Comparison of ENCODE assay signal across 7 mouse cellular contexts in the genomic region with DNA sequence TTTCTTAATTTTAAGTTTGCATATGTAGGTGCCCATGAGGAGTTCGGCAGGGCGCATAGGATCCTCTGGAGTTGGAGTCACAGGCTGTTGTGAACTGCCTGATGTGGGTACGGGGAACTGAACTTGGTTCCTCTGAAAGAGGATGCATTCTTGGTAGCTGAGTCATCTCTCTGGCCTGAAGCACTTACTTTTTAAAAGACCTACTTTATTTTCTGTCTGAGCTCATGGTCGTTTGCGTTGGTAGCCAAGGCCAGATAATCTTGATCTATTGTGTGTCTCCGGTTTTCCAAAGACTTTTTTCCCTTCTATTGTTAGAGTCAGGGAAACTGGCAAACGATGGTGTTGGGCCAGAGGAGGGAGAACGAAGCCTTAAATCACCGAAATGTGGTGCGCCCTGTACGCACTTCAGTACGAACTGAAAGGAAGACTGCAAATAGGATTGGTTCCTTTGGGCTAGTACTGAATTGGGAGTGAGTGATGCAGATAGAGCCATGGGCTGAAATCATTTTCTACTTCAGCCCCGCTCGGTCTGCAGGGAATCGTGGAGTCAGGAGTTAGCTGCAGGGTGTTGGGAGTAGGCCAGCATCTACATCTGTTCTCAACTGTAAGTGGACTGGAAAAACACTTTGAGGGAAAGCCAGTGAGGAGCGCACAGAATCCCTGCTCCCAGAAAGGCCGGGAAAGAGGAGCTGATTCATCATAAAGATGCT. TPM values are rescaled to one million over a fixed set of nuclear protein-coding genes. Genes with fewer than 3 reads are reported as not detected.
DNase-seq lines count a peak whose midpoint lies in the region; ATAC-seq lines count a peak whose summit lies in the region.

No protein-coding gene starts in this region.

- DNase-seq in 3T3-L1 (ENCODE audit: low read depth, low spot score): peak; percentile 80
- peak; percentile 59 for DNase-seq in B cell, adult 2 months
- DNase-seq in cerebellum, adult 8-10 months: peak; percentile 69
- DNase-seq in heart, adult 11 months: peak; percentile 96
- DNase-seq in kidney, adult 8-10 months: peak; percentile 19 to 47

- peak overlapping the region; percentile 37 for H3K4me2 ChIP-seq in lung, embryonic 15.5 days
- H3K4me2 ChIP-seq in stomach, embryonic 16.5 days (ENCODE audit: low read depth, low read length): peak overlapping the region; percentile 16; the same call in 1 of the 2 replicates

- peak overlapping the region; percentile 68 for H3K27ac ChIP-seq in lung, embryonic 15.5 days
- H3K27ac ChIP-seq in stomach, embryonic 16.5 days (ENCODE audit: low read length): peak overlapping the region; percentile 63

- H3K27me3 ChIP-seq in lung, embryonic 15.5 days: no peaks in the 10 kb centered on the region
- no peaks in the 10 kb centered on the region for H3K27me3 ChIP-seq in stomach, embryonic 16.5 days (ENCODE audit: control insufficient read depth, insufficient read depth, low read length)

- H3K9ac ChIP-seq in lung, embryonic 15.5 days: no peak overlapping the region
- no peak overlapping the region for H3K9ac ChIP-seq in stomach, embryonic 16.5 days (ENCODE audit: low read length)

- H3K4me3 ChIP-seq in lung, embryonic 15.5 days: no peak overlapping the region; the same call in 1 of the 2 replicates
- no peak overlapping the region for H3K4me3 ChIP-seq in stomach, embryonic 16.5 days (replicated peaks; ENCODE audit: low read length)

- H3K9me3 ChIP-seq in lung, embryonic 15.5 days: no peaks in the 10 kb centered on the region
- H3K9me3 ChIP-seq in stomach, embryonic 16.5 days (replicated peaks; ENCODE audit: control insufficient read depth, low read length): no peaks in the 10 kb centered on the region

- 35% methylated on average over 17 of the region's 17 CpGs for WGBS in lung, embryonic 15.5 days
- WGBS in stomach, embryonic 16.5 days: 38% methylated on average over 17 of the region's 17 CpGs

- no peaks in the 10 kb centered on the region for H3K36me3 ChIP-seq in lung, embryonic 15.5 days
- H3K36me3 ChIP-seq in stomach, embryonic 16.5 days (ENCODE audit: control insufficient read depth, insufficient read depth, low read length): no peaks in the 10 kb centered on the region

- ATAC-seq in lung, embryonic 15.5 days (ENCODE audit: borderline replicate concordance, extremely low read depth, low FRiP score, low TSS enrichment): peak; percentile 79
- ATAC-seq in stomach, embryonic 16.5 days (ENCODE audit: insufficient read depth, low FRiP score): peak; percentile 73

- H3K4me1 ChIP-seq in lung, embryonic 15.5 days: peaks cover 7% of the 10 kb centered on the region; the same call in 1 of the 2 replicates
- 0 out of 2 replicates have a peak, but pooled peaks cover 2% of the 10 kb centered on the region for H3K4me1 ChIP-seq in stomach, embryonic 16.5 days (ENCODE audit: control insufficient read depth, insufficient read depth, low read length)

RNA-seq across cellular contexts. Expression of a gene that starts 40.1 kb away (rescaled TPM):
- 29.4 and 32.3 TPM in 2 replicates for polyA plus RNA-seq in lung, embryonic 15.5 days (2015; fragmentation: Nextera tagmentation; extraction: Ambion mirVana)
- 11.7 and 13.0 TPM in 2 replicates for polyA plus RNA-seq in stomach, embryonic 16.5 days (2015; fragmentation: Nextera tagmentation; extraction: Ambion mirVana)

Comparison
In these comparisons a context has a peak if more than half of its experiments do, and no peak if none do; other contexts are left out.
1. DNase-seq: peak in every context shown above with its lines; median percentile 96 in heart, adult 11 months; 80 in 3T3-L1; 69 in cerebellum, adult 8-10 months; 59 in B cell, adult 2 months; 33 in kidney, adult 8-10 months.